Mouse (Mus musculus) kidney, adult 2 months (tissue): ENCODE measurements at regions not wholly inside any gene's neighbourhood (a gene's known extent, or its start where the extent isn't known, plus 50 kb on each side); places are given as distances from the start of the nearest gene placed in this dataset.

Experiments
- DNase-seq: peaks from one replicate; pipeline ENCODE4 v3.0.0; 2021
- H3K27ac ChIP-seq: fragments of 200-500 bp; 2 replicates; pipeline ENCODE4 v1.5.1; 2012; ENCODE audit warnings: low read depth, low read length, control low read depth, inconsistent platforms; ENCODE audit not compliant: insufficient read depth
- H3K27me3 ChIP-seq: fragments of 200-500 bp; replicated peaks from 2 replicates; pipeline ENCODE4 v1.6.1; 2012; ENCODE audit warnings: mild to moderate bottlenecking, moderate library complexity, low read length, inconsistent platforms; ENCODE audit not compliant: control insufficient read depth, insufficient read depth
- H3K36me3 ChIP-seq: fragments of 200-500 bp; 2 replicates; pipeline ENCODE4 v1.6.1; 2012; ENCODE audit warnings: mild to moderate bottlenecking, moderate library complexity, low read length, inconsistent platforms; ENCODE audit not compliant: control insufficient read depth, insufficient read depth
- H3K4me1 ChIP-seq: fragments of 200-500 bp; 2 replicates; pipeline ENCODE4 v1.6.1; 2011; ENCODE audit warnings: low read length; ENCODE audit not compliant: control insufficient read depth, insufficient read depth
- H3K4me3 ChIP-seq: fragments of 200-500 bp; 2 replicates; pipeline ENCODE4 v1.5.1; 2011; ENCODE audit warnings: mild to moderate bottlenecking, low read depth, low read length, control low read depth; ENCODE audit not compliant: insufficient read depth
- CTCF ChIP-seq: fragments of 200-500 bp; conservative IDR thresholded peaks from 2 replicates; pipeline ENCODE4 v1.5.1; 2011; ENCODE audit warnings: low read depth, mild to moderate bottlenecking, control low read depth, low read length, moderate library complexity, mixed read lengths; ENCODE audit not compliant: insufficient read depth, insufficient read length
- POLR2A ChIP-seq: fragments of 200-500 bp; IDR thresholded peaks from one replicate; pipeline ENCODE4 v1.6.1; 2011; ENCODE audit warnings: low read depth, low read length, control low read depth
- WGBS: fragments of 180-500 bp; shearing (Covaris S2); methylation state at CpG from one replicate; pipeline ENCODE4 v1.1.7; 2018; 5-methylcytosine and 5-hydroxymethylcytosine counted together

DNA sequence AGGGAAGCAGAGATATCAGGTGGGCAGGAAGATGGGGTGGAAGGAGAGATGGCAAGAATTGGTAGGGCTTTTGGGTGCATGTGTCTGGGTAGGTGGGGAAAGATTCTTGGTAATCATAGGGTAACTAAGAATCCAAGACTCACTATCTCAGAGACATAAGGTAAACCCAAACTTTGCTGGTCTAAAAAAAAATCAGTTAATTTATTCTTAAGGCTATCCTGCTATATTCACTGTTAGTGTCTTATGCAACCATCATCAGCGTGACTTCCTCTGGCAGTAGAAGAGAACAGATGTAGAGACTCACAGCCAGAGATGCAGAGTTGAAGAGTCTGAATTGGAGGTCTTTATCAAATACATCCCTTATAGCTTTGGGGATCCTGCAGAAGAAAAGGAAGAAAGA is 1704.5 kb downstream of the Efna5 start:
- Histone ChIP-seq H3K4me1 (no peaks in the 10 kb centered on the region), H3K27ac (no peak overlapping the region), H3K27me3 (no peaks in the 10 kb centered on the region), H3K4me3 (no peak overlapping the region), H3K36me3 (no peaks in the 10 kb centered on the region)
- TF ChIP-seq CTCF (no peak), POLR2A (no peak)
- DNase-seq = no peak
- 84% methylated on average over 1 of the region's 1 CpGs for WGBS

DNA sequence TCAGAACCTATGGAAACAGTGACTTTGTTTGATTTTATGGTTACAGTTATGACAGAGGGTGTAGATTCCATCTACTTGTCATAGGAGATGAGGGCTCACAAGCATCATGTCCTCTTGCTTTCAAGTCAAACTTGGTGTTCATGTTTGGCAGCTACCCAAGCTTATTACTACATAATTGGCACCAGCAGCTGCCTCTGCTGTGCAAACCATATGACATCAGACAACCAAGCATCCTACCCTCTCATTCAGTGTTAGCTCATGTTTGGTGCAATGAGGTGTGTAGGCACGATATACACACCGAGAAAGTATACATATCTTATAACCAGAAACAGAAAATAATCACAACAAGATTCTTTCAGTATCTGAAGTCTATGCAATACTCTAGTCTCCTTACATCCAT is 1721.7 kb downstream of the Efna5 start:
- TF ChIP-seq POLR2A = no peak
- TF ChIP-seq CTCF = no peak
- Histone ChIP-seq H3K4me1 (no peaks in the 10 kb centered on the region), H3K4me3 (no peak overlapping the region), H3K27ac (no peak overlapping the region), H3K36me3 (no peaks in the 10 kb centered on the region), H3K27me3 (no peaks in the 10 kb centered on the region)
- 95% methylated on average over 2 of the region's 2 CpGs for WGBS
- DNase-seq = no peak

DNA sequence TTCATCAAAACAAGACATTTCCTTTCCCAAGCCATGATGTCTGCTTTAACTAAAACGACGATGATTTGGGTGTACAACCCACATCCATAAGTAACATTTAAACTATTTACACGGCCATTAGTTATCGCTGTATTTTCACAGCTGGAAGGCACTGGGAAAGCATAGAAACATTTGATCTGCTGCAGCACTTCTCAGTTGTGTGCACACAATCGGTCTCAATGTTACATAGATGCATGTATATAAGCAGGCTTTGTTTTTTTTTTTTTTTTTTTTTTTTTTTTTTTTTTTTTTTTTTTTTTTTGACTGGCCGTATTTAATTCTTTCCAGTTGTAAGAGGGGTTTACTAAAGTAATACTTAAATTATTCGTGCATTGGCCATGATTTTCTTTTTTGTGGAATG is 1744.1 kb downstream of the Efna5 start:
- Histone ChIP-seq H3K4me3 (no peak overlapping the region), H3K27me3 (no peaks in the 10 kb centered on the region), H3K4me1 (no peaks in the 10 kb centered on the region), H3K27ac (no peak overlapping the region), H3K36me3 (no peaks in the 10 kb centered on the region)
- 48% methylated on average over 7 of the region's 7 CpGs for WGBS
- no peak for TF ChIP-seq POLR2A
- TF ChIP-seq CTCF = no peak
- no peak for DNase-seq

DNA sequence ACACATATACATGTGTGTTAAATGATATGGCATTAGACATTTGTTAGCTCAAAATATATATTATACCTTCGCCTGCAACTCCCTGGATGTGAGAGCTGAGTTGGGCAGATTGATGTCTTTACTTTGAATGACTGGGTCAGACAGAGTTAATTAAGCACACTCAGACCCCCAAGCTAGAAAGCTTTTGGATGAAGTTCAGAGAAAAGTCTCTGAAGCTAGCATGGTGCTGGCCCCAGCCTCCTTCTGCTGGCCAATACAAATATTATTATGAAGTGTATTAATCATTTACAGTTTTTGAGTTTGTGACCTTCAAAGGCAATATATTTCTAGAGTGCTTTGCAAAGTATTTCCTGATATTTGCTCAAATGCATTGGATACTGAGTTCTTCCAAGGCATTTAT is 1753.3 kb downstream of the Efna5 start:
- Histone ChIP-seq H3K4me3 (no peak overlapping the region), H3K4me1 (no peaks in the 10 kb centered on the region), H3K27ac (no peak overlapping the region), H3K36me3 (no peaks in the 10 kb centered on the region), H3K27me3 (no peaks in the 10 kb centered on the region)
- 49% methylated on average over 1 of the region's 1 CpGs for WGBS
- no peak for TF ChIP-seq POLR2A
- DNase-seq = no peak

- Histone ChIP-seq H3K36me3 (no peaks in the 10 kb centered on the region), H3K27me3 (no peaks in the 10 kb centered on the region), H3K4me3 (no peak overlapping the region), H3K4me1 (no peaks in the 10 kb centered on the region), H3K27ac (no peak overlapping the region)
- WGBS = 89% methylated on average over 1 of the region's 1 CpGs
- TF ChIP-seq POLR2A (no peak), CTCF (no peak)
- no peak for DNase-seq
Measured at GRCm38 (mm10) chr17:61106302-61106701, 1774.8 kb downstream of the Efna5 start.

GRCm38 (mm10) chr17:61060450-61060849 is 1820.7 kb downstream of the Efna5 start:
- Histone ChIP-seq H3K4me3 (no peak overlapping the region), H3K27me3 (no peaks in the 10 kb centered on the region), H3K36me3 (no peaks in the 10 kb centered on the region), H3K4me1 (no peaks in the 10 kb centered on the region), H3K27ac (no peak overlapping the region)
- DNase-seq = no peak
- TF ChIP-seq POLR2A (no peak), CTCF (no peak)
- WGBS = 86% methylated on average over 5 of the region's 5 CpGs

DNA sequence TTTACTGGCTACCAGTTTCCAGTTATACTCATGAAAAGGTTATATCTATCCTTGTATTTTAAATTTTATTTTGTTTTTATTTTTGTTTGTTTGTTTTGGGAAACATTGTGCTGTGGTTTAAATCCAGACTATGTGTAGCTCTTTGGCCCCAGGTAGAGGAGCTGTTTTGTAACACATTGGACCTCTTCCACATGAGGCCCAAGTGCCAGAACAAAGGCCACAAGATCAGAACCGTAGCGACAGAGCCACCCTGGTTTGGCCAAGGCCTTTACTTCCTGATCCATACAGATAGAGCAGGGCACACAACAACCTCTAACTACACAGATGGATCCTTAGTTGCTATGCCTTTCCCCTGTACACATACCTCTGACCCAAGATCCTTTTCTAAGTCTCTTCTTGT is 1822.6 kb downstream of the Efna5 start:
- no peak overlapping the region for H3K4me3 ChIP-seq
- TF ChIP-seq CTCF (no peak), POLR2A (no peak)
- H3K36me3 ChIP-seq = no peaks in the 10 kb centered on the region
- 76% methylated on average over 2 of the region's 2 CpGs for WGBS
- DNase-seq = no peak
- no peaks in the 10 kb centered on the region for H3K4me1 ChIP-seq
- H3K27ac ChIP-seq = no peak overlapping the region
- H3K27me3 ChIP-seq = no peaks in the 10 kb centered on the region

- no peaks in the 10 kb centered on the region for H3K4me1 ChIP-seq
- WGBS = 63% methylated on average over 4 of the region's 4 CpGs
Measured at GRCm38 (mm10) chr17:61033544-61034251, 1847.4 kb downstream of the Efna5 start.

More at GRCm38 (mm10) chr17:61033544-61034251, 1847.4 kb downstream of the Efna5 start:
- Histone ChIP-seq H3K4me3 (no peak overlapping the region), H3K27me3 (no peaks in the 10 kb centered on the region), H3K36me3 (no peaks in the 10 kb centered on the region), H3K27ac (no peak overlapping the region)
- TF ChIP-seq CTCF (no peak), POLR2A (no peak)
- no peak for DNase-seq
